Mouse (Mus musculus): ENCODE data around the gene Adarb2. TPM values are rescaled to one million over a fixed set of nuclear protein-coding genes. Genes with fewer than 3 reads are reported as not detected.
A peak's percentile ranks its signal among the peaks of the same experiment; 100 is the strongest.

Gene Adarb2
- polyA plus RNA-seq, 1 experiment from 2014 or later, result 15.2 TPM

DNA sequence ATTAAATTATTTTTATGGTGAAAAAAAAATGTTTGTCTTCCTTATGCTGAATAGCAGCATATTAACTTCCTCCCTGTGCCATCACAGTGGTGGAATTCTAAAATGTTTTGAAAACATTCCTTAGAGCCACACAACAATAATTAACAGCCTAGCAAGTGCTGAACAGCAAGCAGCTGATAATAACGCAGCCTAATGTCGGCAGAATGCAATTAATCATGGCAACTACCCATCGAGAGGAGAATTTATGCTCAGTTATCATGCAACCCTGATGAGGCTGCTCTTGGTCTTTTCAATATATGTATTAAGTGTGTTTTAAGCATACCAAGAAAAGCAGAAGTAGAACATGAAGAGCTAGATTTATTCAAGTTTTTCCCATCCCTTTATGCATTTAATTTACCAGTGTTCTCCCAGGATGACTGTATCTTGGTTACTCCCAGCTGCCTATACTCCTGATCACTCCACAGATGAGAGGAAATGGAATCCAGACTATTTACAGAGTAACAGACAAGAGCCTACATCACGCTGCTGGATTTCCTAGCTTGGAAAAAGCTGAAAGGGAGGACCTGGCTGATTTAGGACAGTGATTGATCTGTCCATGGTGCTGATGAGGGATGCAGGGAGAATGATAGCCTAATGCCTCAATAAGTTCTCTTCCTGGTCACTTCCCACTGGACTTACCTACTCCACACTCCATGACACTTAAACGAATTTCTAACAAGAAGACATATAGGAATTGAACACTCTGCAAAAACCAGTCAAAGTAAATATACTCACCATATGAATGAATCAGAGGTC, 113.9 kb downstream of the Adarb2 start:
- Histone ChIP-seq H3K4me2 (no peak overlapping the region), H3K4me1 (replicated peaks) (no peaks in the 10 kb centered on the region; the same call in 1 of the 2 replicates), H3K36me3 (no peaks in the 10 kb centered on the region), H3K27me3 (no peaks in the 10 kb centered on the region), H3K4me3 (no peak overlapping the region), H3K9ac (no peak overlapping the region), H3K9me3 (no peaks in the 10 kb centered on the region), H3K27ac (replicated peaks) (no peak overlapping the region)
- WGBS, result 31% methylated on average over 5 of the region's 5 CpGs
- peak; percentile 61; the same call in 1 of the 2 replicates for ATAC-seq (ENCODE audit: low read depth)

- no peak overlapping the region; the same call in 1 of the 2 replicates for H3K9ac ChIP-seq
- peaks cover 36% of the 10 kb centered on the region for H3K4me1 ChIP-seq (replicated peaks)
- no peaks in the 10 kb centered on the region for H3K9me3 ChIP-seq
- WGBS, result 16% methylated on average over 7 of the region's 7 CpGs
- peak; percentile 78 for ATAC-seq (ENCODE audit: low read depth)
- no peaks in the 10 kb centered on the region for H3K36me3 ChIP-seq
- peak overlapping the region; percentile 83 for H3K27ac ChIP-seq (replicated peaks)
- no peak overlapping the region for H3K4me3 ChIP-seq
- H3K27me3 ChIP-seq, result 0 out of 2 replicates have a peak, but pooled peaks cover 8% of the 10 kb centered on the region
- peak overlapping the region; percentile 37 for H3K4me2 ChIP-seq
Measured at GRCm38 (mm10) chr13:8333589-8334455, 131.2 kb downstream of the Adarb2 start.

DNA sequence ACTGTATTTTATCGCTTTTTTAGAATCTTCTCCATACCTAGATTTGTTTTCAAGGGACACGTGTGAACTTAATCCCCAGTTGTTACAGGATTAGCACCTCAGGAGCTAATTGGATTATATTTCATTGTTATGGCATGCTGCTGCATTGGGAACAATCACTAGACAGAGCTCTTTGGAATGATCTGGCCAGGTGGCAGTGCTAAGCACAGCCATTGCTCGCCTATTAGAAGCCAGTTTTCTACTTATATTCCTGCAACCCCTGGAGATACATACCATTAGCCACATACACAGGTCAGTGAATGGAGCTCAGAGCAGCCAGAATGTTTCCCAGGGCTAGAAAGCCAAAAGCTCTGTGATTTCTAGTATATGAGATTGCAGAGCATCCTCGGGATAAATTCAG, 131.9 kb downstream of the Adarb2 start:
- Histone ChIP-seq H3K9me3 (no peaks in the 10 kb centered on the region), H3K36me3 (no peaks in the 10 kb centered on the region), H3K4me2 (no peak overlapping the region), H3K9ac (no peak overlapping the region), H3K4me3 (no peak overlapping the region), H3K4me1 (replicated peaks) (peaks cover 41% of the 10 kb centered on the region), H3K27ac (replicated peaks) (peak overlapping the region; percentile 83), H3K27me3 (0 out of 2 replicates have a peak, but pooled peaks cover 8% of the 10 kb centered on the region)
- peak; percentile 55; the same call in 1 of the 2 replicates for ATAC-seq (ENCODE audit: low read depth)
- 42% methylated on average over 4 of the region's 4 CpGs for WGBS

GRCm38 (mm10) chr13:8341086-8341807, 138.6 kb downstream of the Adarb2 start:
- H3K4me3 ChIP-seq, result no peak overlapping the region
- H3K9ac ChIP-seq, result no peak overlapping the region
- H3K9me3 ChIP-seq, result no peaks in the 10 kb centered on the region
- 55% methylated on average over 5 of the region's 5 CpGs for WGBS
- peak; percentile 69 for ATAC-seq (ENCODE audit: low read depth)
- peaks cover 24% of the 10 kb centered on the region for H3K4me1 ChIP-seq (replicated peaks)
- H3K4me2 ChIP-seq, result no peak overlapping the region
- no peaks in the 10 kb centered on the region for H3K27me3 ChIP-seq
- H3K36me3 ChIP-seq, result no peaks in the 10 kb centered on the region
- H3K27ac ChIP-seq (replicated peaks), result peak overlapping the region; percentile 52

DNA sequence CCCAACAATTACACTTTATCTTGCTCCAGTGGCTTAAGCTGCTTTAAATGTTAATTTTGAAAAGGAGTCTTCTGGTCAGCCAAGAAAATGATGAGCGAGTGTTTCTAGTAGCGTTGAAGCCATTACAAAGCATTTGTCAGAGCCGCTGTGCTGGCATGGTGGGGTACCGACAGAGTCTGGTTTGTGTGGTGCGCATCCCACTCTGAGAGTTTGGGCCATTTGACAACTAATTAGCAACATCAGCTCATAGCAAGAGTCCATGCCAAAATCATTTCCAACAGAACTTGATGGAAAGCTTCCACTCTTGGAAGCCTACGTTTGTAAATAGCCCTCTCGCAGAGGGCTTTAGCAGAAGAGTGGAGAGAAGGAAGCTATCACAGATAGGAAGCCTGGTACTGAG, 144.5 kb downstream of the Adarb2 start:
- H3K9me3 ChIP-seq, result no peaks in the 10 kb centered on the region
- no peak overlapping the region for H3K9ac ChIP-seq
- 85% methylated on average over 7 of the region's 7 CpGs for WGBS
- no peak for ATAC-seq (ENCODE audit: low read depth)
- no peak overlapping the region for H3K4me2 ChIP-seq
- H3K4me3 ChIP-seq, result no peak overlapping the region
- no peaks in the 10 kb centered on the region for H3K36me3 ChIP-seq
- no peak overlapping the region for H3K27ac ChIP-seq (replicated peaks)
- H3K4me1 ChIP-seq (replicated peaks), result peaks cover 1% of the 10 kb centered on the region; the same call in 1 of the 2 replicates
- no peaks in the 10 kb centered on the region for H3K27me3 ChIP-seq

DNA sequence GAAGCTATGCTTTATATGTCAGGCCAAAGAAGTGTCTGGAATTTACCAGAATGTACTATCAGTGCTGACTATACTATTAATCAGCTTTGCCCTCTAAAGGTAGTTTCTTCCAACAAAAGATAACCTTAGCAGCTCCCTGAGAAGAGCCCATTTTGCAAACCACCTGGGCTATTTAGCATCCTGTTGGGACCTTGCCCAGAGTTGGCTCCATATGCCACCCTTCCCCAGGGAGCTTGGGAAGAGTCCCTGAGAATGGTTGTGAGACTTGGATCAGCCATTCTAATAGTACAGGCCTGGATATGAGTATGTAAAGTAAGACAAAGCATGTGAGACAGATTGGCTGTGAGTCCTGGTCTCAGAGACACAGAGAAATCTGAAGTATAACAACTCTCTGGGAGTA, 149.7 kb downstream of the Adarb2 start:
- H3K36me3 ChIP-seq, result no peaks in the 10 kb centered on the region
- no peak overlapping the region for H3K9ac ChIP-seq
- H3K27me3 ChIP-seq, result no peaks in the 10 kb centered on the region
- H3K9me3 ChIP-seq, result no peaks in the 10 kb centered on the region
- no peak overlapping the region for H3K4me2 ChIP-seq
- no peak for ATAC-seq (ENCODE audit: low read depth)
- no peak overlapping the region for H3K4me3 ChIP-seq
- no peak overlapping the region for H3K27ac ChIP-seq (replicated peaks)
- no peaks in the 10 kb centered on the region for H3K4me1 ChIP-seq (replicated peaks)

- H3K36me3 ChIP-seq, result no peaks in the 10 kb centered on the region
- ATAC-seq (ENCODE audit: low read depth), result no peak
- no peak overlapping the region for H3K4me2 ChIP-seq
- no peak overlapping the region for H3K4me3 ChIP-seq
- H3K9ac ChIP-seq, result no peak overlapping the region
- no peaks in the 10 kb centered on the region for H3K9me3 ChIP-seq
- no peak overlapping the region for H3K27ac ChIP-seq (replicated peaks)
- H3K27me3 ChIP-seq, result no peaks in the 10 kb centered on the region
- H3K4me1 ChIP-seq (replicated peaks), result no peaks in the 10 kb centered on the region
Measured at GRCm38 (mm10) chr13:8352952-8353351, 150.3 kb downstream of the Adarb2 start.

GRCm38 (mm10) chr13:8365523-8365922, 162.9 kb downstream of the Adarb2 start:
- Histone ChIP-seq H3K4me3 (no peak overlapping the region), H3K4me2 (no peak overlapping the region), H3K27ac (replicated peaks) (no peak overlapping the region), H3K9ac (no peak overlapping the region), H3K9me3 (no peaks in the 10 kb centered on the region), H3K27me3 (no peaks in the 10 kb centered on the region), H3K4me1 (replicated peaks) (0 out of 2 replicates have a peak, but pooled peaks cover 6% of the 10 kb centered on the region), H3K36me3 (no peaks in the 10 kb centered on the region)
- WGBS, result 91% methylated on average over 1 of the region's 1 CpGs
- ATAC-seq (ENCODE audit: low read depth), result no peak

- H3K9ac ChIP-seq, result no peak overlapping the region
- H3K4me1 ChIP-seq (replicated peaks), result 0 out of 2 replicates have a peak, but pooled peaks cover 6% of the 10 kb centered on the region
- H3K27me3 ChIP-seq, result no peaks in the 10 kb centered on the region
- 93% methylated on average over 4 of the region's 4 CpGs for WGBS
- no peak overlapping the region for H3K4me2 ChIP-seq
- ATAC-seq (ENCODE audit: low read depth), result no peak
- H3K4me3 ChIP-seq, result no peak overlapping the region
- H3K27ac ChIP-seq (replicated peaks), result no peak overlapping the region
- no peaks in the 10 kb centered on the region for H3K36me3 ChIP-seq
- no peaks in the 10 kb centered on the region for H3K9me3 ChIP-seq
Measured at GRCm38 (mm10) chr13:8366087-8366486, 163.4 kb downstream of the Adarb2 start.

DNA sequence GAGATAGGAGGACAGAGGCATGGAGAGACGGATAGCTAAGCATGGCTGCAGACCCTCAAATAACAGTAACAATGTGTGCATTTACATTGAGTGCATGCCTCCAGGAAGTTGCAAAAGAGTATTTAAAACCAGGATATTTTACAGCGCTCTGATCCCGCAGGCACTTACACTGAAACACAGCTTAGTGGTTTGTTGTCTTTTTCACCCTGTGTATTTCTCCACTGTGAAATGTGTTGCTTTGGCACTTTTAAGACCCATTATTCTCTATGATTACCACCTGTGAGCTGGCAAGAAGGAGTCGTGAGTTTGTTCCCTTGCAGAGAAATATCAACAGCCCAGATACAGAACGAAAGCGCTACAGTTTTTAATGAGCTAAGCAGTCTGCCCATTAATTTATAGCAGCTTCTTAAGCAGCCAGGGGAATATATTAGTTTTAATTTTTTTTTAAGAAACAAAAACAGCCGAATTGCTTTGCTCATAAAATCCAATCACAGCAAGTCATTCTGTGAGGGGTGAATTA, 167.3 kb downstream of the Adarb2 start:
- 65% methylated on average over 7 of the region's 7 CpGs for WGBS
- H3K4me3 ChIP-seq, result no peak overlapping the region
- H3K9ac ChIP-seq, result no peak overlapping the region
- H3K27me3 ChIP-seq, result no peaks in the 10 kb centered on the region
- H3K36me3 ChIP-seq, result no peaks in the 10 kb centered on the region
- ATAC-seq (ENCODE audit: low read depth), result peak; percentile 19; the same call in 1 of the 2 replicates
- no peak overlapping the region for H3K27ac ChIP-seq (replicated peaks)
- no peaks in the 10 kb centered on the region for H3K9me3 ChIP-seq
- no peak overlapping the region for H3K4me2 ChIP-seq
- 0 out of 2 replicates have a peak, but pooled peaks cover 6% of the 10 kb centered on the region for H3K4me1 ChIP-seq (replicated peaks)

DNA sequence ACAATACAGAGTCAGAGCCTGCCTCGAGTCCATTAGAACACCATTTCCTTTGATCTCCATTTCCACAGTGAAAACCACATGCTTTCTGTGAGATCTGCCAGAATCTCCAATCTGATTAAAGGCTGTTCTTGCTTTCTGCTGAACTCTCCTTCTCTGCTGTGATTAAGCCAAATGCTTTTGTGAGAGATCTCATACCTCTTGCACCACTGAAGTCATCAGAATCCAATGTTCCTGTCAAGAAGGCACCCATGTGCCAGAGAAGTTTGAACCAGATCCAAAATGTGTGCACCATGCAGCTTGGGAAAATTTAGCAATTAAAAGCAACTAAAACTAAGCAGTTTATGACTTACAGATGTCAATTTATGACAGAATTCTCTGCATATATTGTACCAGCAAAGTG, 185.9 kb downstream of the Adarb2 start:
- Histone ChIP-seq H3K4me1 (replicated peaks) (no peaks in the 10 kb centered on the region), H3K4me2 (no peak overlapping the region), H3K4me3 (no peak overlapping the region), H3K9me3 (no peaks in the 10 kb centered on the region), H3K36me3 (no peaks in the 10 kb centered on the region), H3K9ac (no peak overlapping the region), H3K27ac (replicated peaks) (no peak overlapping the region), H3K27me3 (no peaks in the 10 kb centered on the region)
- ATAC-seq (ENCODE audit: low read depth), result no peak
- 65% methylated on average over 1 of the region's 1 CpGs for WGBS
